16 mouse cellular contexts compared by ENCODE assay signal in genomic region chr11:6597523-6597922, GRCm38 (mm10). TPM values are rescaled to one million over a fixed set of nuclear protein-coding genes. Genes with fewer than 3 reads are reported as not detected.
A peak's percentile ranks its signal among the peaks of the same experiment; 100 is the strongest.
DNase-seq lines count a peak whose midpoint lies in the region; ATAC-seq and TF ChIP-seq lines count a peak whose summit lies in the region.
"Had no signal": no experiment of that assay in that cellular context is flagged by ENCODE, and none has a peak within 500 bp of the region (broad histone marks: within the 10 kb centered on the region; RNA-seq: fewer than 3 reads in every experiment).

No protein-coding gene starts in this region.

- 71% methylated on average over 7 of the region's 7 CpGs for WGBS in midbrain, embryonic 13.5 days

- H3K4me3 ChIP-seq in layer of hippocampus, adult 2 months: no peak overlapping the region
- H3K4me3 ChIP-seq in midbrain, embryonic 13.5 days (replicated peaks): no peak overlapping the region
- H3K4me3 ChIP-seq: limb, embryonic 12.5 days had no signal

- TF ChIP-seq CTCF in layer of hippocampus, adult 2 months (conservative IDR thresholded peaks at IDR 0.05): peak; percentile 32

- peak overlapping the region; percentile 58; the same call in 1 of the 2 replicates for H3K27ac ChIP-seq in layer of hippocampus, adult 2 months
- H3K27ac ChIP-seq in midbrain, embryonic 13.5 days: peak overlapping the region; percentile 88
- H3K27ac ChIP-seq: limb, embryonic 12.5 days had no signal

- H3K4me2 ChIP-seq in midbrain, embryonic 13.5 days (replicated peaks): no peak overlapping the region
- H3K4me2 ChIP-seq: heart, embryonic 11.5 days; limb, embryonic 12.5 days had no signal

- H3K4me1 ChIP-seq in midbrain, embryonic 13.5 days (replicated peaks): peaks cover 52% of the 10 kb centered on the region

- no peaks in the 10 kb centered on the region for H3K27me3 ChIP-seq in midbrain, embryonic 13.5 days

- no peak for ATAC-seq in midbrain, embryonic 13.5 days

- peaks cover 87% of the 10 kb centered on the region for H3K36me3 ChIP-seq in midbrain, embryonic 13.5 days

- DNase-seq in layer of hippocampus, adult 2 months (ENCODE audit: low spot score in 2 of 2): no peak
- no peak for DNase-seq in layer of hippocampus, adult 9-10 months (ENCODE audit: low spot score)
- peak; percentile 26 for DNase-seq in CD4-positive, CD25-positive, alpha-beta regulatory T cell, adult 2 months (ENCODE audit: low read depth, low spot score)
- DNase-seq in brain, adult 2 months (ENCODE audit: low read depth, low spot score): peak; percentile 56
- DNase-seq in c-Kit-positive CD71-positive TER-119-positive erythroid progenitor cells, embryonic 14.5 days (ENCODE audit: low spot score): no peak
- no peak for DNase-seq in adrenal gland, adult (ENCODE audit: inconsistent age in 2 of 2, low spot score in 1 of 2)
- DNase-seq: adrenal gland, postnatal 14 days; lung, postnatal 4 days; right cerebral cortex, postnatal 25 days had no signal

- H3K9ac ChIP-seq in midbrain, embryonic 13.5 days (replicated peaks): peak overlapping the region; percentile 63; the same call in 1 of the 2 replicates
- H3K9ac ChIP-seq: limb, embryonic 12.5 days had no signal

- H3K9me3 ChIP-seq in midbrain, embryonic 13.5 days: no peaks in the 10 kb centered on the region
- H3K9me3 ChIP-seq: limb, embryonic 12.5 days had no signal

RNA-seq across cellular contexts. Expression of gene Nacad, which starts 8.3 kb away (rescaled TPM):
- total RNA-seq in layer of hippocampus, adult 2 months (2021): 10 to 100 TPM; 36.9 to 37.1 TPM
- polyA plus RNA-seq in midbrain, embryonic 13.5 days (2015; fragmentation: Nextera tagmentation; extraction: Ambion mirVana): 96.9 and 101 TPM in 2 replicates

RNA-seq across cellular contexts. Expression of gene Tbrg4, which starts 28.3 kb away (rescaled TPM):
- total RNA-seq in layer of hippocampus, adult 2 months (2021): 10 to 100 TPM; 42.9 to 52.9 TPM
- 34.6 and 35.5 TPM in 2 replicates for polyA plus RNA-seq in midbrain, embryonic 13.5 days (2015; fragmentation: Nextera tagmentation; extraction: Ambion mirVana)

RNA-seq across cellular contexts. Expression of gene Wap, which starts 40.9 kb away (rescaled TPM):
- total RNA-seq in layer of hippocampus, adult 2 months (2021): not detected
- polyA plus RNA-seq in midbrain, embryonic 13.5 days (2015; fragmentation: Nextera tagmentation; extraction: Ambion mirVana): not detected in 2 replicates
- total RNA-seq: adrenal gland, postnatal 14 days; layer of hippocampus, adult 8-10 months had no signal
- polyA plus RNA-seq: embryonic facial prominence, embryonic 14.5 days; heart, embryonic 11.5 days; intestine, embryonic 14.5 days; limb, embryonic 12.5 days; stomach, embryonic 16.5 days had no signal

RNA-seq across cellular contexts. Expression of gene Ccm2, which starts 50.8 kb away (rescaled TPM):
- total RNA-seq in layer of hippocampus, adult 2 months (2021): 10 to 100 TPM; 50.2 to 55.8 TPM
- 82.4 and 87.8 TPM in 2 replicates for polyA plus RNA-seq in midbrain, embryonic 13.5 days (2015; fragmentation: Nextera tagmentation; extraction: Ambion mirVana)

Comparison
In these comparisons a context has a peak if more than half of its experiments do, and no peak if none do; other contexts are left out.
1. DNase-seq: peak in CD4-positive, CD25-positive, alpha-beta regulatory T cell, adult 2 months (single experiment) and brain, adult 2 months (single experiment); none in layer of hippocampus, adult 2 months (0 of 2), layer of hippocampus, adult 9-10 months (single experiment), c-Kit-positive CD71-positive TER-119-positive erythroid progenitor cells, embryonic 14.5 days (single experiment) and adrenal gland, adult (0 of 2).